Mouse (Mus musculus) E14TG2a.4 (cell line): ENCODE results near the gene Bax.

Source experiments
- H3K27me3 ChIP-seq: 2 replicates; pipeline ENCODE4 v1.6.1; 2014; ENCODE audit warnings: low read length, control low read depth; ENCODE audit not compliant: insufficient read depth
- H3K36me3 ChIP-seq: 2 replicates; pipeline ENCODE4 v1.6.1; 2014; ENCODE audit warnings: low read length, control low read depth; ENCODE audit not compliant: insufficient read depth
- H3K4me1 ChIP-seq: replicated peaks from 2 replicates; pipeline ENCODE4 v1.6.1; 2014; ENCODE audit warnings: low read depth, low read length, control low read depth
- H3K4me3 ChIP-seq: replicated peaks from 2 replicates; pipeline ENCODE4 v1.5.1; 2014; ENCODE audit warnings: mild to moderate bottlenecking, low read length
- H3K9me3 ChIP-seq: 2 replicates; pipeline ENCODE4 v1.6.1; 2014; ENCODE audit warnings: low read length, control low read depth
- CTCF ChIP-seq: conservative IDR thresholded peaks from 2 replicates; pipeline ENCODE4 v1.5.1; 2014; ENCODE audit warnings: low read length
- NANOG ChIP-seq: IDR thresholded peaks from 2 replicates; pipeline ENCODE4 v1.6.1; 2014; ENCODE audit warnings: borderline replicate concordance, low read length, mixed read lengths
- POU5F1 ChIP-seq: IDR thresholded peaks from 2 replicates; pipeline ENCODE4 v1.6.1; 2014; ENCODE audit warnings: low read length, borderline replicate concordance

The Bax gene

DNA sequence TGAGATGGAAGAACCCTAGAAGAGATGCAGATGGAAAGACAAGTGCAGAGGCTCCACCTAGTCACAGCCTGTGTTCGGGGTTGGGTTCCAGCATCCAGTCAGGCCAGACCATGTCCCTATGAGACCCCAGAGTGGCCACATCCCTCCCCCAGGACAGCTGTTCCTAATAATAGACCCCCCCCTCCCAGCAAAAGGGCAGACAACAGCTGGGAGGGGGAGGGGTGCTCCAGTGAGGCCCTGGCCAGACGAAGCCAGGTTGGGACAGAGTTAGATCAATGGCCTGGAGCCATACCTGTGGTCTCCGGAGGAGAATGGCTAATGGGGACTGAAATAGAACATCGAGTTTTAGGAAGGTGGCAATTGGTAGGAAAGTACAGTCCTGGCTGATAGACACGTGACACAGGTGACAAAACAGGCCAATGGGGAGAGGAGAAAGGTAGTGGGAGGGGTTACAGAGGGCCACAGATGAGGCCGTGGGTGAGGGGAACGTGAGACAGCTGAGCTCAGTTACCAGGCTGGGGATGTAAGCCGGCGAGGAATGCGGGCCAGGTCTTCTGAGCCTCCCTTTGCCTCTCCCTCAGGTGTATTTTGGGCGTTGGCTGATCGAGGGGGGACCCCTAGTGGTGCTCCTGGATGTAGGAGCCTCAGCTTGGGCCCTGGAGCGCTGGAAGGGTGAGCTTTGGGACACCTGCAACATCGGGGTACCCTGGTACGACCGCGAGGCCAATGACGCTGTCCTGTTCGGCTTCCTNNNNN is 29.0 kb downstream of the Bax start, which contains the start of gene Ruvbl2:
Gene Ruvbl2 (minus strand): TSS at position 576 of the 756 bp plus-strand sequence.
- Histone ChIP-seq H3K4me3 (peak within 1 kb of the TSS; percentile 80), H3K27me3 (no peaks in the 10 kb centered on the region), H3K4me1 (peaks cover 78% of the 10 kb centered on the region), H3K36me3 (peaks cover 22% of the 10 kb centered on the region), H3K9me3 (no peaks in the 10 kb centered on the region)
- peak; percentile 19; the same call in 1 of the 2 replicates for TF ChIP-seq CTCF
- TF ChIP-seq NANOG, result no peak
- TF ChIP-seq POU5F1, result no peak

DNA sequence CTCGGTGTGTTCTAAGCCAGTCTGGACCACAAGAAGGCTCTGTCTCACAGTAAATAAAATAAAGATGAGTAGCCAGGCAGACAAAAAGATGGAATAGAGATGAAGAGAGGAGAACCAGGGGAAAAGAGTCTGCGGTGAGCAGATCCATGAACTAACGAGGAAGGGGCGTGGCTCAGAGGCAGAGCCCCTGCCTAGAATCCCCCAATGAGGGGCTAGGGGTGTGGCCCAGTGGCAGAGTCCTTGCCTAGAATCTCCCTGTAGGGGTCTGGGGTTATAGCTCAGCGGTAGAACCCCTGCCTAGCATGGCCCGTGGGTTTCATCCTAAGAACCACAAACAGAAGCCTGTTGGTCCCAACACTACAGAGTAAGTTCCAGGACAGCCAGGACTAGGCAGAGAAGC is 29.7 kb downstream of the Bax start:
- Histone ChIP-seq H3K9me3 (no peaks in the 10 kb centered on the region), H3K4me1 (peaks cover 80% of the 10 kb centered on the region), H3K27me3 (no peaks in the 10 kb centered on the region), H3K4me3 (peak overlapping the region; percentile 80), H3K36me3 (peaks cover 23% of the 10 kb centered on the region)
- TF ChIP-seq NANOG (no peak), CTCF (no peak), POU5F1 (no peak)

GRCm38 (mm10) chr7:45436444-45436843 is 30.3 kb downstream of the Bax start:
- Histone ChIP-seq H3K36me3 (peaks cover 25% of the 10 kb centered on the region), H3K4me1 (peaks cover 82% of the 10 kb centered on the region), H3K9me3 (no peaks in the 10 kb centered on the region), H3K27me3 (no peaks in the 10 kb centered on the region), H3K4me3 (peak overlapping the region; percentile 80; the same call in 1 of the 2 replicates)
- TF ChIP-seq NANOG, result no peak
- no peak for TF ChIP-seq CTCF
- no peak for TF ChIP-seq POU5F1

DNA sequence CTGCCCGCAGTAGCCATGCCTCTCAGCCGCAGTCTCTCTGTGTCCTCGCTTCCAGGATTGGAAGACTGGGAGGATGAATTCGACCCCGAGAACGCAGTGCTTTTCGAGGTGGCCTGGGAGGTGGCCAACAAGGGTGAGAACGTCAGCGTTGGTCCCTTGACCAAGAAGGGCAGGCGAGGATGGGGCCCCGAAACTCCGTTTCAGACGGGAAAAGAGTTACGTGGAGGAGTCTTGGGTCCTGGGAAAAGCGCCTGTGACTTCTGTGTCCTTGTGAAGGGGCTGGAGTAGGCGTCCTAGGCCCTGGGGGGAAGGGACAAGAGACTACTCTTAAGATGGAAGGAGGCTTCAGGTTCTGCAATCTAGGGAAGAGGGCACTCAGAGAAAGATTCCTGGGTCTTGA is 31.7 kb downstream of the Bax start:
- no peak for TF ChIP-seq POU5F1
- TF ChIP-seq NANOG, result no peak
- TF ChIP-seq CTCF, result no peak
- H3K36me3 ChIP-seq, result peaks cover 38% of the 10 kb centered on the region
- peaks cover 89% of the 10 kb centered on the region for H3K4me1 ChIP-seq
- H3K9me3 ChIP-seq, result no peaks in the 10 kb centered on the region
- peak overlapping the region; percentile 82 for H3K4me3 ChIP-seq
- no peaks in the 10 kb centered on the region for H3K27me3 ChIP-seq

DNA sequence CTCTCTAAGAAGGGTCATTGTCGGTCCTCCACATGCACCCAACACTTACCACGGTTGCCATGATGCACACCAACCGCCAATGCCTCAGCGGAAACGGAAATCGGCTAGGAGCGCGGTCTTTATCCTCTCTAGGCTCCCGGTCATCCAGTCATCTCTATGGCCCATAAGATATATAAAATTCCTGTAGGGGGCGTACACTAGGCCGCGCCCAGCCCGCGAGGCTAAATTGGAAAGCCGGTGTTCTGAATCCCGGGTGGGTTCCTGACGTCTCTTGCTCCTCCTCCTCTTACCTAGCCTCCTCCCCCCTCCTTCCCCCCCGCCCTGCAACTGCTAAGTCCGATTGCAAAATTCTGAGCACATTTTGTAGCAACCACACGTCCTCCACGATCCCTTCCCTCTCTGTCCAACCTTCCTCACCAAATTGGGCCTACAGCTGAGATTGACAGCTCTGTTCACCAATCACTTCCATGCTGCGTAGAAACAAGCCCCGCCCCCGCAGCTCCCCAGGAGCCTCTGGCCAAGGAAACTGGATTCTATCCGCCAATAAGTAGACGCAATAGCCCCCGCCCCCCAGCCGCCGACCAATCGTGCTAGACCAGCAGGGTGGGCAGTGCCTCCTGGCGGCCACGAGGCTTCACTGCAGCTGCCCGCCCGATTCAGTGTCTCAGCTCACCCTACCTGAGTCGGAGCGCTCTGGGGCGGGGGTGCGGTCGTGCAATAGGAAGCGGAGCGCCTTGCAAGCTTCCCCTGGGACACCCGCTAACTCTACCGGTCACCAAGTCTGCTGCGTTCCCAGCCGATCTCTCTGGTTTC is 32.3 kb downstream of the Bax start, which contains the start of gene Gys1:
Gene Gys1 (plus strand): TSS at position 642 of the 813 bp plus-strand sequence.
- Histone ChIP-seq H3K4me1 (peaks cover 89% of the 10 kb centered on the region), H3K36me3 (peaks cover 45% of the 10 kb centered on the region)
- TF ChIP-seq NANOG, result no peak
- TF ChIP-seq CTCF, result peak; percentile 96

GRCm38 (mm10) chr7:45433835-45434202 is 32.9 kb downstream of the Bax start:
- TF ChIP-seq NANOG, result no peak
- no peak for TF ChIP-seq POU5F1
- no peak for TF ChIP-seq CTCF
- Histone ChIP-seq H3K9me3 (no peaks in the 10 kb centered on the region), H3K4me1 (peaks cover 90% of the 10 kb centered on the region), H3K27me3 (no peaks in the 10 kb centered on the region), H3K36me3 (peaks cover 51% of the 10 kb centered on the region), H3K4me3 (peak overlapping the region; percentile 96)

More for the DNA sequence above, 32.3 kb downstream of the Bax start, which contains the start of gene Gys1:
- Histone ChIP-seq H3K4me3 (peak within 1 kb of the TSS; percentile 96), H3K9me3 (no peaks in the 10 kb centered on the region), H3K27me3 (no peaks in the 10 kb centered on the region)

DNA sequence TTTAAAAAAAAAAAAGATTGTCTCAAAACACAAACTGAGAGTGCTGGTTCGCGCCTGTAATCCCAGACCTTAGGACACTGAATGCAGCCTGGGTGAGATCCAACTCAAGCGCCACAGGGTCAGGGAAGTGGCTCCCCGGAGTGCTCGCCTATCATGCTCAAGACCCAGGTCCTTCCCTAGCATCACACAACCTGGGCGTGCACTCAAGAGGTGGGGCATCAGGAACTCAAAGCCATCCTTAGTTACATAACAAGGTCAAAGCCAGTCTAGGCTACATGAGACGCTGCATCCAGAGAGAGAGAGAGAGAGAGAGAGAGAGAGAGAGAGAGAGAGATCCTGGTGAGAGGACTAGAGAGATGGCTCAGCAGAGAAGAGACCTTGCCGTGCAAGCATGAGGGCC is 40.1 kb downstream of the Bax start:
- no peaks in the 10 kb centered on the region for H3K27me3 ChIP-seq

GRCm38 (mm10) chr7:45421194-45421593 is 45.5 kb downstream of the Bax start:
- Histone ChIP-seq H3K27me3 (peaks cover 19% of the 10 kb centered on the region), H3K4me1 (peaks cover 98% of the 10 kb centered on the region), H3K36me3 (peaks cover 59% of the 10 kb centered on the region), H3K4me3 (peak overlapping the region; percentile 67), H3K9me3 (no peaks in the 10 kb centered on the region)
- no peak for TF ChIP-seq CTCF
- no peak for TF ChIP-seq POU5F1
- no peak for TF ChIP-seq NANOG

More for the DNA sequence above, 40.1 kb downstream of the Bax start:
- no peak overlapping the region for H3K4me3 ChIP-seq
- H3K36me3 ChIP-seq, result peaks cover 100% of the 10 kb centered on the region
- TF ChIP-seq CTCF, result no peak
- peaks cover 98% of the 10 kb centered on the region for H3K4me1 ChIP-seq
- no peaks in the 10 kb centered on the region for H3K9me3 ChIP-seq
